Mouse (Mus musculus): ENCODE results near the gene A930004D18Rik. TPM values are rescaled to one million over a fixed set of nuclear protein-coding genes. Genes with fewer than 3 reads are reported as not detected.

The A930004D18Rik gene
- total and polyA plus RNA-seq, 3 experiments: 0.39 to 1.8 TPM; not detected in 1

DNA sequence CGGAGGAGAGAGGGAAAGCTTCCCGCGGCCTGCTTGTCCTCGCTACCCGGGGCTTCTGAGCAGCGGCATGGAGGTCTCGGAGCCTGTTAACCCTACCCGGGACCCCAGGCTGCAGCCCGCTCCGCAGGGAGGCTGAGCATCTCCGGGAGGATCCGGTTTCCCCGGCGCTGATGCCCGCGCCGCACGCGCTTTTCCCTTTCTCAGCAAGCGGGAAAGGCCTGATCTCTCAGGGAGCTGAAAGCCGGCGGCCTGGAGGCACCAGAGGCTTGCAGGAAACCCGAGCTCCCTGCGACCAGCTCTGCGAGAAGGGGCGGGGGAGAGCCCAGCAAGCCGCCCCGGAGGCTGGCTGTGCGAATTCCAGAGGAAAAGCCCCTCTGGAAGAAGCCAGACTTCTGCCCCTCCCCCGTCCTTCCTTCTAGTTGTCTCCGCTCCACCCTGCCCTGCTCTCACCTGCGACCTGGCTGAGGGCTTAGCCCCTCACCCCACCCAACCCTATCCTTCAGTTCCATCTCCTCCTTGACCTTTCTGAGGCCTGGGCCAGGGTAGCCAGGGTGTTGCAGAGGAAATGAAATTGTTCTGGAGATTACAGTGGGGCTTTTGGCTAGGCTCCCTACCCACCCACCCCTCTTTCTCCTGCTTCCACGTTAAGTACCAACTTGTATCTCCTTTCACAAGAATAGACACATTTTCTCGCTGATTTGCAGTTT lies 5.6 kb downstream of the A930004D18Rik start:
- H3K27ac ChIP-seq (ENCODE audit: control insufficient read depth, low read depth, low read length): no peak overlapping the region
- TF ChIP-seq NELFE (IDR thresholded peaks at IDR 0.05; ENCODE audit: low read depth, low read length) (no peak), JUND (IDR thresholded peaks at IDR 0.05; ENCODE audit: low read depth, low read length) (no peak), TCF12 (IDR thresholded peaks at IDR 0.05; ENCODE audit: low read depth, low read length) (no peak)
- peaks cover 9 to 22% of the 10 kb centered on the region in 2 experiments for H3K27me3 ChIP-seq (ENCODE audit: control insufficient read depth in 1 of 2, insufficient read depth in 2 of 2, low read length in 2 of 2)
- no peak overlapping the region for H3K9ac ChIP-seq (ENCODE audit: control insufficient read depth, low read depth, low read length, poor library complexity, severe bottlenecking)
- H3K9me3 ChIP-seq (replicated peaks; ENCODE audit: insufficient read depth, low read length): no peaks in the 10 kb centered on the region
- peaks cover 0 to 3% of the 10 kb centered on the region in 2 experiments; a peak in 1 of 4 replicates for H3K4me1 ChIP-seq (ENCODE audit: control insufficient read depth in 1 of 2, insufficient read depth in 2 of 2, low read length in 2 of 2)
- no peaks in the 10 kb centered on the region for H3K79me2 ChIP-seq (ENCODE audit: control insufficient read depth, insufficient read depth, low read length, poor library complexity)
- no peak overlapping the region for H3K4me3 ChIP-seq (ENCODE audit: control insufficient read depth in 1 of 2, insufficient read depth in 1 of 2, low read depth in 2 of 2, low read length in 2 of 2)
- no peaks in the 10 kb centered on the region for H3K36me3 ChIP-seq (ENCODE audit: control insufficient read depth in 1 of 2, insufficient read depth in 2 of 2, low read length in 2 of 2)
- DNase-seq (ENCODE audit: low read depth, low spot score): no peak

DNA sequence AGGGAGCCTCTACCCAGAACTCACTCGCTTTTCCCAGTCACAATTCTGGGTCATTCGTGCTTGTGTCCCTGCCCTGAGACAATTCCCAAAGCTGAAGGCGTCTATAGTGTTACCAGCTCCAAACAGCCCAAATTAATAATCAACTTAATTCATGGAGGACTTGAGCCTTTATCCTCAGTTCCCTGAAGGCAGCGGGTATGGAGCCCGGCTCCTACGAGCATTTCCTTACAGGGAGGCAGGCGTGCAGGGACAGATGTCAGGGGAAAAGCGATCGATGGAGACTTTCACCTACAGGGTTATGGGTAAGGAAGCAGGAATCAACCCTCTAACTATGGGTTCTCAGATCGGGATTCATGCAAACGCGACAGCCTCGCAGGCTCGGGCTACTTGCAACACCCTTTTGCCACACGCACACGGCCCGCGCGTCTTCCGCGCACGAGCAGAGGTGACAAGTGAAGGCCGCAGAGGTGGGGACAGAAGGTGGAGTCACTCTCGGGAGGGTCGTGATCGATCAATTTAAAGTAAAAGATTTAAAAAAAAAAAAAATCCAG lies 6.2 kb downstream of the A930004D18Rik start:
- H3K36me3 ChIP-seq (ENCODE audit: control insufficient read depth in 1 of 2, insufficient read depth in 2 of 2, low read length in 2 of 2): no peaks in the 10 kb centered on the region
- DNase-seq (ENCODE audit: low read depth, low spot score): no peak
- H3K4me3 ChIP-seq (ENCODE audit: control insufficient read depth in 1 of 2, insufficient read depth in 1 of 2, low read depth in 2 of 2, low read length in 2 of 2): no peak overlapping the region
- no peaks in the 10 kb centered on the region for H3K79me2 ChIP-seq (ENCODE audit: control insufficient read depth, insufficient read depth, low read length, poor library complexity)
- H3K9ac ChIP-seq (ENCODE audit: control insufficient read depth, low read depth, low read length, poor library complexity, severe bottlenecking): no peak overlapping the region
- peaks cover 6 to 19% of the 10 kb centered on the region in 2 experiments for H3K27me3 ChIP-seq (ENCODE audit: control insufficient read depth in 1 of 2, insufficient read depth in 2 of 2, low read length in 2 of 2)
- TF ChIP-seq ZMIZ1 (IDR thresholded peaks at IDR 0.05; ENCODE audit: low read depth, low read length) (no peak), CHD2 (IDR thresholded peaks at IDR 0.05; ENCODE audit: low read length) (no peak), MYC (IDR thresholded peaks at IDR 0.05; ENCODE audit: low read depth, low read length) (no peak), KAT2A (conservative IDR thresholded peaks at IDR 0.05; ENCODE audit: low read depth, low read length) (no peak), GATA1 (IDR thresholded peaks at IDR 0.05; ENCODE audit: low read depth, low read length) (no peak), SMC3 (IDR thresholded peaks at IDR 0.05; ENCODE audit: low read depth, low read length) (no peak), MYB (IDR thresholded peaks at IDR 0.05; ENCODE audit: low read depth, low read length) (no peak), GABPA (IDR thresholded peaks at IDR 0.05; ENCODE audit: low read depth, low read length) (no peak), NRF1 (IDR thresholded peaks at IDR 0.05; ENCODE audit: insufficient read depth, low read depth, low read length, poor library complexity, severe bottlenecking) (no peak), POLR2A (IDR thresholded peaks at IDR 0.05; ENCODE audit: control insufficient read depth in 1 of 2, insufficient read depth in 1 of 2, low read depth in 1 of 2, low read length in 2 of 2, poor library complexity in 1 of 2) (no peak), BHLHE40 (IDR thresholded peaks at IDR 0.05; ENCODE audit: borderline replicate concordance, low read depth, low read length) (no peak), MEF2A (IDR thresholded peaks at IDR 0.05; ENCODE audit: extremely low read depth, insufficient replicate concordance, low read depth, low read length, poor library complexity, severe bottlenecking) (no peak)
- no peaks in the 10 kb centered on the region for H3K9me3 ChIP-seq (replicated peaks; ENCODE audit: insufficient read depth, low read length)
- peaks cover 0 to 5% of the 10 kb centered on the region in 2 experiments; a peak in 1 of 4 replicates for H3K4me1 ChIP-seq (ENCODE audit: control insufficient read depth in 1 of 2, insufficient read depth in 2 of 2, low read length in 2 of 2)
- H3K27ac ChIP-seq (ENCODE audit: control insufficient read depth, low read depth, low read length): no peak overlapping the region
